Mouse (Mus musculus): Measurements from ENCODE around the gene Cdh20.

Gene Cdh20

DNA sequence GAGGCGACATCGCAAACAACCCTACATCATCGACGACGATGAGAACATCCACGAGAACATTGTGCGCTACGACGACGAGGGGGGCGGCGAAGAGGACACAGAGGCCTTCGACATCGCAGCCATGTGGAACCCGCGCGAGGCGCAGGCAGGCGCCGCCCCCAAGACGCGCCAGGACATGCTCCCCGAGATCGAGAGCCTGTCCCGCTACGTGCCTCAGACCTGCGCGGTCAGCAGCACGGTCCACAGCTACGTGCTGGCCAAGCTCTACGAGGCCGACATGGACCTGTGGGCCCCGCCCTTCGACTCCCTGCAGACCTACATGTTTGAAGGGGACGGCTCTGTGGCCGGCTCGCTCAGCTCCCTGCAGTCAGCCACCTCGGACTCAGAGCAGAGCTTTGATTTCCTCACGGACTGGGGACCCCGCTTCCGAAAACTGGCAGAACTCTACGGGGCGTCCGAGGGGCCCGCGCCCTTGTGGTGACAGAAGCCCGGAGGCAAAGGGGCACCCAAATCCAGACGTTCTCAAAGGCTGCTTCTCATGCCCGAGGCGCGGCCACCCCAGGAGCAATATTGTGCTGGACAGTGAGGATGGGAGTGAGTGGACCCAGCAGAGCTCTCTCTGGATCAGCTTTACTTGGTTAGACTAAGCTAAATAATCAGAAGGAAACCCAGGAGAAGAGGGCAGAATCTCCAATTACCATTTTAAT lies 225.7 kb downstream of the Cdh20 start:
- in situ Hi-C loops (cut with MboI; ENCODE audit: low pct_unique_long_range_greater_than_20kb in 1 of 2, low sequenced_read_pairs in 2 of 2, unreplicated experiment in 1 of 2), result loop anchor here (25.0 kb wide), 3 partner anchors 343 to 643 kb away; partner anchors contain the start of gene Rnf152 (in 1 of the 2)

DNA sequence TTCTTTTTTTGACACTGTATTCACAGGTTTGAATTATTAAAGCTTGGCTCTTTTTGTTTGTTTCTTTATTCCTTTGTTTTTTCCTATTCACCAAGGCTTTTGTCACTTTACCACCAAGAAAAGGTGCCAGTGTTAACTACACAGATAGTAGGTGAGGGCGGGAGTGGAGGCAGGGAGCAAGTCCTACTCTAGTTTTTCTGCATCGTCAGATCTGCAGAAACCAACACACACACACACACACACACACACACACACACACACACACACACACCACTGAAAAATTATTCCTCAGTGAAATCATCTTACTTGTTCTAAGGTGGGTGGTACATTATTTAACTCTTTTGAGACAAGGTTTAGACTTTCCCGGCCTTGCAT lies 226.3 kb downstream of the Cdh20 start:
- in situ Hi-C loops (cut with MboI; ENCODE audit: low pct_unique_long_range_greater_than_20kb in 1 of 2, low sequenced_read_pairs in 2 of 2, unreplicated experiment in 1 of 2), result loop anchor here (25.0 kb wide), 3 partner anchors 343 to 643 kb away; partner anchors contain the start of gene Rnf152 (in 1 of the 2)

DNA sequence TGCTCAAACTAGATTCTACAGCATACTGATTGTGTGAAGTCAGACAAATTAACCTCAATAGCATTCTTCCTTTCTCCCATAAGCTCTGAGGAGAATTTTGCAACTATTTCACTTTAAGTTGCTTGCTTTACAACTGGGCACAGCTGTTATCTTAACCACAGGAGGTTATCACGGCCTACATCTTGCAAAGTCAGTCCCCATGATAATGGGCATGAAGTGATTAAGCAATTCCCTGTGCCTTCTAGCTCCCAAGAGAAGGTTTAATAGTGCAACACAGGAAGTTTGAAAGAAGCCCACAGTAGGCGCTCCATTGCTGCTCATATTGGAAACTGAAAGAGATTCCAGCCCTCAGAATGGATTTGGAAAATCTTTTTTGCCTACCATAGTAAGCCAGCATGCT lies 229.5 kb downstream of the Cdh20 start:
- in situ Hi-C loops (cut with MboI; ENCODE audit: low pct_unique_long_range_greater_than_20kb in 1 of 2, low sequenced_read_pairs in 2 of 2, unreplicated experiment in 1 of 2), result loop anchor here (25.0 kb wide), 3 partner anchors 339 to 639 kb away; partner anchors contain the start of gene Rnf152 (in 1 of the 2)

DNA sequence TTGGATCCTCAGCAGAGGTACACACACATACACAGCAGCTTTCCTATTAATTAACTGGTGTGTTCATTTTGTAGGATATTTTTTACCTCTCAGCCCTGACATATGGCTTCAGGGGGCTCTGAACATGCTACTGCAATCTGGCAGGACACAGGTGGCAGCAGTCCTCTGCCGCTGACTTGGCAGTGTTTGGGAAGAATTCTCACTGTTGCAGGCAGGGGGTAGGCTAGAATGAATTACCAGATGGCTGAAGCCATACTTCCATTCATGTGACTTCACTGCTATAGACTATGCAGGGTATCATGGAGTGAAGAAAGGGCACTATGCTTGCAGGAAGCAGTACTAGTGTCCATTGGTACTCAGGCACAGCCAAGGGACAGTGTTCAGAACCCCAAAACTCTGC lies 233.8 kb downstream of the Cdh20 start:
- in situ Hi-C loops (cut with MboI; ENCODE audit: low pct_unique_long_range_greater_than_20kb in 1 of 2, low sequenced_read_pairs in 2 of 2, unreplicated experiment in 1 of 2), result no loop called here

DNA sequence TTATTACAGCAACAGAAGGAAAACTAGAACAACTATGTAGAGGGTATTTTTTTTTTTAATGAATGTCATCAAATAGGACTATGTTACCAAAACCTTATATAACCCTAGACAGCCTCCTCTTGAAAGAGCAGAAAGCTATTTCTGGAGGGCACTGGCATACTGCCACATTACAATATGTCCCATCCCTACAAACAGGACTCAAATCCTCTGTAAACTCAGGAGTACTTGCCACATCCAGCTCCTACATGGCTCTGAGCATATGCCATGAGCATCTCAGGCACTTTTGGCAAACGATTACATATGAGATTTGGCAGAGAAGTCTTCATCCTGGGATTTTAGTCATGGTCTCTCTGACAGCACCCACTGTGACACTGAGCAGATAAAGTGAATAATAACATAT lies 235.5 kb downstream of the Cdh20 start:
- in situ Hi-C loops (cut with MboI; ENCODE audit: low pct_unique_long_range_greater_than_20kb in 1 of 2, low sequenced_read_pairs in 2 of 2, unreplicated experiment in 1 of 2), result no loop called here

DNA sequence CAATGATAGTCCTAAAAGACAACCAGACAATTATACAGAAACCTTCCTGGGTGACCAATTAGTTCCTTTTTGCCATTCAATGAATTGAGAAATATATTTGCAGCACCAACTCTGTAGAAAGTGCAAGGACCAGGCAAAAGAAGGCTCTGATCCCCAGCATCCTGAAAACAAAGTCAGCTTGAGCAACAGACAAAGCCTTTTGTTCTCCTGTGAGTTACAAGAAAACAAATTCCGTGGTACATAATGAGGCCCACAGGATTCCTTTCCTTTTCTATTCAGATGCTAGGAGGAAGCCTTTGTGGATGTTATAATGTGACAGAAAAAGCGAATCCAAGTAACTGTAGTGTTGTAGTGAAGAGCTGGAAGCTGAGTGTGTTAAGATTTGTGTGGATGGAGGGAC lies 244.3 kb downstream of the Cdh20 start:
- in situ Hi-C loops (cut with MboI; ENCODE audit: low pct_unique_long_range_greater_than_20kb in 1 of 2, low sequenced_read_pairs in 2 of 2, unreplicated experiment in 1 of 2), result no loop called here

DNA sequence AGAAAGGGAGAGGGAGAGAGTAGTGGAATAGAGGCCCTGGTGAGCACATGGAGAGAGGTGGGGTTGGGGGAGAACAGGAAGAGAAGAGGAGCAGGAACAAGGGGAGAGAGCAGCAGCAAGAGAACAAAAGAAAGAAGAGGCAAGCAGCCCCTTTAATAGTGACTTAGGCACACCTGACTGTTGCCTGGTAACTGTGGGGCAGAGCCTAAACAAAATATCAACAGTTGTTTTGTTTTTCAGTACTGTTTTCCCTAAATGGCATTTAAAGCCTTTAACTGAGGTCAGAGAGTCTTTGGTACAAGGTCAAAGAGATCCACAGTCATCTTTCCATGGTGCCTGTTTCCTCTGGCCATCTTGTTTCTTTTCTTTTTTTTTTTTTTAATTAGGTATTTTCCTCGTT lies 245.0 kb downstream of the Cdh20 start:
- in situ Hi-C loops (cut with MboI; ENCODE audit: low pct_unique_long_range_greater_than_20kb in 1 of 2, low sequenced_read_pairs in 2 of 2, unreplicated experiment in 1 of 2), result no loop called here

DNA sequence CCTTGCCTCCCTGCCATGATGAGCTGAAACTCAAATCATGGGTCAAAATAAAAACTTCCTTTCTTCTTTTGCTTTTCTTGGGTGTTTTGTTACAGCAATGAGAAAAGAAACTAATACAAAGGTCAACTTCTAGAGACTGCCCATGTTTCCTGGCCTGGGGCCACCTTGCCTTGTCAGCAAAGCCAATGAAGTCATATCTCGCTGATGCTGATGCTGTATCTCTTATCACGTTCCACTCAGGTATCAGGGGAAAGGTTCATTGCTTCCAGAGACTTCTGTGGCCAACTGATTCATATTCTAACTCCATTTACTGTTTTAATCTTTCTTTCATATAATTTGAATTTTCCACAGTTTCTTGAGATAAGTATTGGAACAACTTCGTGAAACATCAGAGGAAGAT lies 273.3 kb downstream of the Cdh20 start:
- in situ Hi-C loops (cut with MboI; ENCODE audit: low pct_unique_long_range_greater_than_20kb in 1 of 2, low sequenced_read_pairs in 2 of 2, unreplicated experiment in 1 of 2), result no loop called here

Measured in mouse embryonic stem cell (cell line).